Comparison of ENCODE assay signal across 21 mouse cellular contexts in the genomic region with DNA sequence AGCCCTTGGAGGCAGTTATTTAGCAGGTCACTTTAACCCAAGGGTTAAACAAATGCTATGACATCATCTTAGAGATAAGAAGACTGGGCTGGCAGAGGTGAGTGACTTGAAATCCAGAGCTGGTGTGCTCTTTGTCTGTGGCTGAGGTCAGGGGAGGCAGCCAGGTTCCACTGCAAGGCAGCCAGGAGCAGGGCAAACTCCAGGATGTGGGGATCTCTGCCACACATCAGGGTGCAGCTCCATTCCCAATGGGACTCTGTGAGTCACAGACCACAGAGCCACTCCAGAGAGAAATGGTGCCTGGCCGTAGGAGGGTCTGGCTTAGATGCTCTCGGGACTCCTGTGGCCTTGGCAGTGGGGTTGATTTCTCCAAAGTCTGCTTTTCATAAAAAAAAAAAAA. TPM values are rescaled to one million over a fixed set of nuclear protein-coding genes. Genes with fewer than 3 reads are reported as not detected.
DNase-seq lines count a peak whose midpoint lies in the region; ATAC-seq and TF ChIP-seq lines count a peak whose summit lies in the region.
"Had no signal": no experiment of that assay in that cellular context is flagged by ENCODE, and none has a peak within 500 bp of the region (broad histone marks: within the 10 kb centered on the region; RNA-seq: fewer than 3 reads in every experiment).

No protein-coding gene starts in this region.

- DNase-seq in heart, embryonic 10.5 days (ENCODE audit: low spot score), result no peak
- no peak for DNase-seq in heart, adult 9 months (ENCODE audit: low spot score in 2 of 2)
- no peak for DNase-seq in lung, adult 2 months
- DNase-seq in intestine, embryonic 14.5 days (ENCODE audit: low spot score), result no peak
- no peak for DNase-seq in left cerebral cortex, postnatal 36 days (ENCODE audit: low spot score in 2 of 2)
- DNase-seq in spleen, postnatal 36 days (ENCODE audit: low spot score in 2 of 2), result no peak
- DNase-seq in layer of hippocampus, adult 8-10 months (ENCODE audit: low spot score in 2 of 2), result no peak
- DNase-seq: adrenal gland, postnatal 14 days; B cell, adult 2 months; cerebellum, adult 9-11 months; kidney, adult 2 months; layer of hippocampus, postnatal 36 days; liver, embryonic 13.5 days; right cerebral cortex, postnatal 14 days had no signal

- no peak overlapping the region for H3K9ac ChIP-seq in lung, embryonic 16.5 days (ENCODE audit: low read length)
- no peak overlapping the region for H3K9ac ChIP-seq in intestine, embryonic 14.5 days (ENCODE audit: low read length)
- H3K9ac ChIP-seq: forebrain, embryonic 13.5 days; liver, embryonic 13.5 days; midbrain, embryonic 13.5 days had no signal

- no peaks in the 10 kb centered on the region; the same call in 1 of the 2 replicates for H3K27me3 ChIP-seq in heart, embryonic 10.5 days (ENCODE audit: insufficient read depth, poor library complexity, severe bottlenecking)
- H3K27me3 ChIP-seq in lung, embryonic 16.5 days (ENCODE audit: control insufficient read depth, insufficient read depth, low read depth, low read length), result no peaks in the 10 kb centered on the region
- H3K27me3 ChIP-seq in intestine, embryonic 14.5 days (replicated peaks; ENCODE audit: control insufficient read depth, insufficient read depth, low read length), result no peaks in the 10 kb centered on the region
- H3K27me3 ChIP-seq: forebrain, embryonic 13.5 days; liver, embryonic 13.5 days; midbrain, embryonic 13.5 days had no signal

- 48% methylated on average over 2 of the region's 2 CpGs for WGBS in heart, embryonic 10.5 days
- WGBS in lung, embryonic 16.5 days, result 43% methylated on average over 2 of the region's 2 CpGs
- WGBS in lung, adult 2 months, result 66% methylated on average over 2 of the region's 2 CpGs
- 36% methylated on average over 2 of the region's 2 CpGs for WGBS in intestine, embryonic 14.5 days

- peaks cover 46% of the 10 kb centered on the region for H3K4me1 ChIP-seq in heart, embryonic 10.5 days
- H3K4me1 ChIP-seq in lung, embryonic 16.5 days (replicated peaks; ENCODE audit: control insufficient read depth, insufficient read depth, low read length), result peaks cover 12% of the 10 kb centered on the region
- peaks cover 11% of the 10 kb centered on the region; the same call in 1 of the 2 replicates for H3K4me1 ChIP-seq in lung, adult 2 months (ENCODE audit: control insufficient read depth, insufficient read depth, low read length)
- H3K4me1 ChIP-seq in intestine, embryonic 14.5 days (replicated peaks; ENCODE audit: control insufficient read depth, insufficient read depth, low read length), result peaks cover 9% of the 10 kb centered on the region
- H3K4me1 ChIP-seq: forebrain, embryonic 13.5 days had no signal

- intact Hi-C loops in left cerebral cortex, postnatal 36 days (cut with DNase I), result no loop called here

- no peaks in the 10 kb centered on the region for H3K9me3 ChIP-seq in heart, embryonic 10.5 days
- no peaks in the 10 kb centered on the region for H3K9me3 ChIP-seq in lung, embryonic 16.5 days (ENCODE audit: control insufficient read depth, low read length)
- H3K9me3 ChIP-seq in intestine, embryonic 14.5 days (ENCODE audit: control insufficient read depth, low read length), result no peaks in the 10 kb centered on the region
- H3K9me3 ChIP-seq: forebrain, embryonic 13.5 days; hindbrain, embryonic 10.5 days; limb, embryonic 10.5 days; liver, embryonic 13.5 days; midbrain, embryonic 13.5 days had no signal

- no peak for TF ChIP-seq CTCF in lung, adult 2 months (IDR thresholded peaks at IDR 0.05; ENCODE audit: insufficient read depth, low read length)

- peak overlapping the region; percentile 63 for H3K27ac ChIP-seq in heart, embryonic 10.5 days
- H3K27ac ChIP-seq in lung, embryonic 16.5 days (ENCODE audit: low read length), result 0 out of 2 replicates have a peak overlapping the region, but pooled peaks have one; percentile 41
- H3K27ac ChIP-seq in intestine, embryonic 14.5 days (ENCODE audit: low read depth), result peak overlapping the region; percentile 22; the same call in 1 of the 2 replicates
- H3K27ac ChIP-seq: forebrain, embryonic 13.5 days; hindbrain, embryonic 10.5 days; limb, embryonic 10.5 days; liver, embryonic 13.5 days; midbrain, embryonic 13.5 days had no signal

- no peak for ATAC-seq in lung, embryonic 16.5 days (ENCODE audit: low read depth)
- ATAC-seq in intestine, embryonic 14.5 days (replicated peaks; ENCODE audit: low FRiP score, low TSS enrichment, low read depth), result peak; percentile 42
- ATAC-seq: forebrain, embryonic 13.5 days; midbrain, embryonic 13.5 days had no signal

- no peaks in the 10 kb centered on the region for H3K36me3 ChIP-seq in heart, embryonic 10.5 days
- no peaks in the 10 kb centered on the region for H3K36me3 ChIP-seq in lung, embryonic 16.5 days (ENCODE audit: control insufficient read depth, insufficient read depth, low read length)
- H3K36me3 ChIP-seq in intestine, embryonic 14.5 days (ENCODE audit: control insufficient read depth, insufficient read depth, low read length), result no peaks in the 10 kb centered on the region
- H3K36me3 ChIP-seq: hindbrain, embryonic 10.5 days; limb, embryonic 10.5 days; liver, embryonic 13.5 days; midbrain, embryonic 13.5 days had no signal

- no peak for TF ChIP-seq POLR2A in lung, adult 2 months (IDR thresholded peaks at IDR 0.05; ENCODE audit: borderline replicate concordance, extremely low read depth, low read depth, low read length)

- no peak overlapping the region for H3K4me2 ChIP-seq in lung, embryonic 16.5 days (ENCODE audit: low read depth, low read length)
- H3K4me2 ChIP-seq in intestine, embryonic 14.5 days (ENCODE audit: low read length), result no peak overlapping the region
- H3K4me2 ChIP-seq: forebrain, embryonic 13.5 days; liver, embryonic 13.5 days; midbrain, embryonic 13.5 days had no signal

- no peak overlapping the region for H3K4me3 ChIP-seq in heart, embryonic 10.5 days
- no peak overlapping the region for H3K4me3 ChIP-seq in lung, embryonic 16.5 days (ENCODE audit: low read length)
- no peak overlapping the region for H3K4me3 ChIP-seq in lung, adult 2 months (replicated peaks; ENCODE audit: extremely low read depth, low read depth, low read length)
- H3K4me3 ChIP-seq in intestine, embryonic 14.5 days (ENCODE audit: low read depth, low read length), result no peak overlapping the region
- H3K4me3 ChIP-seq: forebrain, embryonic 13.5 days; hindbrain, embryonic 10.5 days; limb, embryonic 10.5 days; liver, embryonic 13.5 days; midbrain, embryonic 13.5 days had no signal

RNA-seq across cellular contexts. Expression of a gene that starts 12.4 kb away (rescaled TPM):
- polyA plus RNA-seq in heart, embryonic 10.5 days (2016; fragmentation: Nextera tagmentation; extraction: Ambion mirVana), result 6.8 and 6.9 TPM in 2 replicates
- 8.7 and 9.0 TPM in 2 replicates for polyA plus RNA-seq in lung, embryonic 16.5 days (2015; fragmentation: Nextera tagmentation; extraction: Ambion mirVana)
- polyA plus RNA-seq in lung, adult 2 months (2012; rRNA removed), result 32.8 and 34.0 TPM in 2 replicates
- 7.6 and 7.7 TPM in 2 replicates for polyA plus RNA-seq in intestine, embryonic 14.5 days (2014; fragmentation: Nextera tagmentation; extraction: Ambion mirVana)
- 10 to 100 TPM; 29.6 to 31.5 TPM for total RNA-seq in left cerebral cortex, postnatal 36 days (2021)
- 10 to 100 TPM; 25.8 to 30.9 (median 27.6) TPM for total RNA-seq in layer of hippocampus, adult 8-10 months (2022)

RNA-seq across cellular contexts. Expression of a gene that starts 39.3 kb away (rescaled TPM):
- 0.12 and 0.49 TPM in 2 replicates for polyA plus RNA-seq in heart, embryonic 10.5 days (2016; fragmentation: Nextera tagmentation; extraction: Ambion mirVana)
- polyA plus RNA-seq in lung, embryonic 16.5 days (2015; fragmentation: Nextera tagmentation; extraction: Ambion mirVana), result 1.2 and 1.8 TPM in 2 replicates
- polyA plus RNA-seq in lung, adult 2 months (2012; rRNA removed), result not detected in 2 replicates
- polyA plus RNA-seq in intestine, embryonic 14.5 days (2014; fragmentation: Nextera tagmentation; extraction: Ambion mirVana), result 0.27 and 0.52 TPM in 2 replicates
- 1 to 10 TPM; 6.3 to 6.4 TPM for total RNA-seq in left cerebral cortex, postnatal 36 days (2021)
- total RNA-seq in layer of hippocampus, adult 8-10 months (2022), result 1 to 10 TPM in 2 of 4 experiments, under 1 TPM in 2; 0.30 to 1.3 (median 0.83) TPM
- total RNA-seq: adrenal gland, postnatal 14 days had no signal
- polyA plus RNA-seq: kidney, adult 2 months; liver, embryonic 13.5 days had no signal

RNA-seq across cellular contexts. Expression of a gene that starts 39.3 kb away (rescaled TPM):
- 0.05 TPM in 1 of 2 replicates, not detected in the other for polyA plus RNA-seq in heart, embryonic 10.5 days (2016; fragmentation: Nextera tagmentation; extraction: Ambion mirVana)
- 0.50 and 0.63 TPM in 2 replicates for polyA plus RNA-seq in lung, embryonic 16.5 days (2015; fragmentation: Nextera tagmentation; extraction: Ambion mirVana)
- not detected in 2 replicates for polyA plus RNA-seq in lung, adult 2 months (2012; rRNA removed)
- 0.09 TPM in 1 of 2 replicates, not detected in the other for polyA plus RNA-seq in intestine, embryonic 14.5 days (2014; fragmentation: Nextera tagmentation; extraction: Ambion mirVana)
- total RNA-seq in left cerebral cortex, postnatal 36 days (2021), result 1 to 10 TPM; 5.4 to 6.2 TPM
- under 1 TPM; 0.69 to 0.92 (median 0.77) TPM for total RNA-seq in layer of hippocampus, adult 8-10 months (2022)
- polyA plus RNA-seq: kidney, adult 2 months; large intestine, adult 2 months; liver, embryonic 13.5 days; thymus, postnatal 0 days had no signal
